Mouse (Mus musculus) forebrain, embryonic 13.5 days (tissue): ENCODE data around the gene Shisa4. TPM values are rescaled to one million over a fixed set of nuclear protein-coding genes. Genes with fewer than 3 reads are reported as not detected.

Experiments used
- ATAC-seq: fragments of 200-750 bp; cut with Nextera tagmentation; 2 replicates; pipeline ENCODE4 v1.8.0; 2017
- H3K27ac ChIP-seq: fragments of 300-500 bp; sonication (generic); 2 replicates; pipeline ENCODE4 v1.5.1; 2015; ENCODE audit warnings: inconsistent platforms, mild to moderate bottlenecking, moderate library complexity
- H3K27me3 ChIP-seq: fragments of 300-500 bp; sonication (generic); 2 replicates; pipeline ENCODE4 v1.6.1; 2015; ENCODE audit warnings: mild to moderate bottlenecking, inconsistent platforms
- H3K36me3 ChIP-seq: fragments of 300-500 bp; sonication (generic); 2 replicates; pipeline ENCODE4 v1.6.1; 2015; ENCODE audit warnings: mild to moderate bottlenecking, inconsistent platforms; ENCODE audit not compliant: poor library complexity, severe bottlenecking
- H3K4me1 ChIP-seq: fragments of 300-500 bp; sonication (generic); 2 replicates; pipeline ENCODE4 v1.6.1; 2015; ENCODE audit warnings: inconsistent platforms
- H3K4me2 ChIP-seq: fragments of 300-500 bp; sonication (generic); 2 replicates; pipeline ENCODE4 v1.6.1; 2015; ENCODE audit warnings: inconsistent platforms, mild to moderate bottlenecking, moderate library complexity
- H3K4me3 ChIP-seq: fragments of 300-500 bp; sonication (generic); 2 replicates; pipeline ENCODE4 v1.5.1; 2015; ENCODE audit warnings: mild to moderate bottlenecking, inconsistent platforms
- H3K9ac ChIP-seq: fragments of 300-500 bp; sonication (generic); 2 replicates; pipeline ENCODE4 v1.6.1; 2015; ENCODE audit warnings: mild to moderate bottlenecking, inconsistent platforms
- H3K9me3 ChIP-seq: fragments of 300-500 bp; sonication (generic); replicated peaks from 2 replicates; pipeline ENCODE4 v1.6.1; 2016; ENCODE audit warnings: inconsistent platforms
- WGBS: fragments of 180-500 bp; shearing (Covaris S2); methylation state at CpG from one replicate; pipeline ENCODE4 v1.1.7; 2015; 5-methylcytosine and 5-hydroxymethylcytosine counted together
- polyA plus RNA-seq: library from polyadenylated mRNA; unstranded; fragments of >200 nt; fragmentation: Nextera tagmentation; extraction: Ambion mirVana; gene quantifications from 2 replicates; pipeline ENCODE4 v1.2.1, GENCODE M21; 2015

The Shisa4 gene
- polyA plus RNA-seq, 1 experiment from 2014 or later = 70.0 TPM

- ATAC-seq = no peak
- Histone ChIP-seq H3K27me3 (no peaks in the 10 kb centered on the region), H3K27ac (no peak overlapping the region), H3K4me2 (no peak overlapping the region), H3K36me3 (no peaks in the 10 kb centered on the region), H3K4me1 (no peaks in the 10 kb centered on the region), H3K9me3 (no peaks in the 10 kb centered on the region; the same call in 1 of the 2 replicates), H3K4me3 (no peak overlapping the region), H3K9ac (no peak overlapping the region)
These were observed 12.9 kb downstream of the Shisa4 start for GRCm38 (mm10) chr1:135362115-135362514.

GRCm38 (mm10) chr1:135361491-135361890, 13.5 kb downstream of the Shisa4 start:
- 83% methylated on average over 4 of the region's 4 CpGs for WGBS
- no peaks in the 10 kb centered on the region for H3K27me3 ChIP-seq
- no peak overlapping the region for H3K4me2 ChIP-seq
- H3K36me3 ChIP-seq = no peaks in the 10 kb centered on the region
- no peak for ATAC-seq
- H3K4me3 ChIP-seq = no peak overlapping the region
- no peak overlapping the region for H3K9ac ChIP-seq
- no peaks in the 10 kb centered on the region for H3K4me1 ChIP-seq
- H3K9me3 ChIP-seq = no peaks in the 10 kb centered on the region; the same call in 1 of the 2 replicates
- no peak overlapping the region for H3K27ac ChIP-seq

- Histone ChIP-seq H3K4me2 (no peak overlapping the region), H3K27ac (no peak overlapping the region), H3K27me3 (no peaks in the 10 kb centered on the region), H3K9ac (no peak overlapping the region), H3K4me3 (no peak overlapping the region), H3K36me3 (no peaks in the 10 kb centered on the region), H3K9me3 (no peaks in the 10 kb centered on the region; the same call in 1 of the 2 replicates), H3K4me1 (no peaks in the 10 kb centered on the region)
- WGBS = 52% methylated on average over 2 of the region's 2 CpGs
- no peak for ATAC-seq
These were observed 16.0 kb downstream of the Shisa4 start for GRCm38 (mm10) chr1:135359071-135359470.

- no peak for ATAC-seq
- no peaks in the 10 kb centered on the region for H3K27me3 ChIP-seq
- no peaks in the 10 kb centered on the region for H3K9me3 ChIP-seq
- H3K4me3 ChIP-seq = no peak overlapping the region
- 86% methylated on average over 3 of the region's 3 CpGs for WGBS
- H3K36me3 ChIP-seq = no peaks in the 10 kb centered on the region
- no peaks in the 10 kb centered on the region for H3K4me1 ChIP-seq
- H3K9ac ChIP-seq = no peak overlapping the region
- H3K4me2 ChIP-seq = no peak overlapping the region
- no peak overlapping the region for H3K27ac ChIP-seq
These were observed 23.1 kb downstream of the Shisa4 start for GRCm38 (mm10) chr1:135351953-135352352.

- no peaks in the 10 kb centered on the region for H3K9me3 ChIP-seq
These were observed 27.4 kb downstream of the Shisa4 start for GRCm38 (mm10) chr1:135347498-135348169.

GRCm38 (mm10) chr1:135346891-135347290, 28.1 kb downstream of the Shisa4 start:
- no peak for ATAC-seq

More at GRCm38 (mm10) chr1:135347498-135348169, 27.4 kb downstream of the Shisa4 start:
- Histone ChIP-seq H3K36me3 (no peaks in the 10 kb centered on the region), H3K4me1 (no peaks in the 10 kb centered on the region), H3K4me3 (no peak overlapping the region), H3K27ac (no peak overlapping the region), H3K9ac (no peak overlapping the region), H3K27me3 (no peaks in the 10 kb centered on the region), H3K4me2 (no peak overlapping the region)
- 56% methylated on average over 4 of the region's 4 CpGs for WGBS
- no peak for ATAC-seq

GRCm38 (mm10) chr1:135344026-135344425, 31.0 kb downstream of the Shisa4 start:
- Histone ChIP-seq H3K4me3 (no peak overlapping the region), H3K9me3 (no peaks in the 10 kb centered on the region), H3K27me3 (no peaks in the 10 kb centered on the region), H3K36me3 (no peaks in the 10 kb centered on the region), H3K27ac (no peak overlapping the region), H3K4me2 (no peak overlapping the region), H3K9ac (no peak overlapping the region), H3K4me1 (no peaks in the 10 kb centered on the region)
- 54% methylated on average over 4 of the region's 4 CpGs for WGBS
- ATAC-seq = no peak

More at GRCm38 (mm10) chr1:135346891-135347290, 28.1 kb downstream of the Shisa4 start:
- Histone ChIP-seq H3K4me3 (no peak overlapping the region), H3K4me2 (no peak overlapping the region), H3K9me3 (no peaks in the 10 kb centered on the region), H3K4me1 (no peaks in the 10 kb centered on the region), H3K36me3 (no peaks in the 10 kb centered on the region), H3K27ac (no peak overlapping the region), H3K9ac (no peak overlapping the region), H3K27me3 (no peaks in the 10 kb centered on the region)
- WGBS = 75% methylated on average over 3 of the region's 3 CpGs

GRCm38 (mm10) chr1:135341947-135342346, 33.1 kb downstream of the Shisa4 start:
- no peak for ATAC-seq
- no peaks in the 10 kb centered on the region for H3K27me3 ChIP-seq
- H3K27ac ChIP-seq = no peak overlapping the region
- no peaks in the 10 kb centered on the region for H3K36me3 ChIP-seq
- no peaks in the 10 kb centered on the region for H3K9me3 ChIP-seq
- H3K4me2 ChIP-seq = no peak overlapping the region
- H3K9ac ChIP-seq = no peak overlapping the region
- H3K4me3 ChIP-seq = no peak overlapping the region
- 89% methylated on average over 8 of the region's 8 CpGs for WGBS
- no peaks in the 10 kb centered on the region for H3K4me1 ChIP-seq

- no peak overlapping the region for H3K4me2 ChIP-seq
- H3K9me3 ChIP-seq = no peaks in the 10 kb centered on the region
- no peaks in the 10 kb centered on the region for H3K27me3 ChIP-seq
- H3K27ac ChIP-seq = no peak overlapping the region
- ATAC-seq = no peak
- WGBS = 79% methylated on average over 6 of the region's 6 CpGs
- no peaks in the 10 kb centered on the region for H3K36me3 ChIP-seq
- no peaks in the 10 kb centered on the region for H3K4me1 ChIP-seq
- H3K9ac ChIP-seq = no peak overlapping the region
- H3K4me3 ChIP-seq = no peak overlapping the region
These were observed 44.5 kb downstream of the Shisa4 start for GRCm38 (mm10) chr1:135330578-135330977.

- no peak for ATAC-seq
- no peak overlapping the region for H3K27ac ChIP-seq
These were observed 46.7 kb downstream of the Shisa4 start for GRCm38 (mm10) chr1:135328368-135328767.

GRCm38 (mm10) chr1:135325934-135326333, 49.1 kb downstream of the Shisa4 start:
- ATAC-seq = no peak
- Histone ChIP-seq H3K4me3 (no peak overlapping the region), H3K27ac (no peak overlapping the region), H3K9ac (no peak overlapping the region), H3K4me1 (no peaks in the 10 kb centered on the region), H3K4me2 (no peak overlapping the region), H3K27me3 (peaks cover 6% of the 10 kb centered on the region; the same call in 1 of the 2 replicates), H3K36me3 (no peaks in the 10 kb centered on the region), H3K9me3 (no peaks in the 10 kb centered on the region)
- WGBS = 78% methylated on average over 2 of the region's 2 CpGs

More at GRCm38 (mm10) chr1:135328368-135328767, 46.7 kb downstream of the Shisa4 start:
- WGBS = 66% methylated on average over 5 of the region's 5 CpGs
- H3K36me3 ChIP-seq = no peaks in the 10 kb centered on the region
- no peaks in the 10 kb centered on the region for H3K9me3 ChIP-seq
- H3K4me2 ChIP-seq = no peak overlapping the region
- H3K4me3 ChIP-seq = no peak overlapping the region
- H3K9ac ChIP-seq = no peak overlapping the region
- no peaks in the 10 kb centered on the region for H3K4me1 ChIP-seq
- 0 out of 2 replicates have a peak, but pooled peaks cover 3% of the 10 kb centered on the region for H3K27me3 ChIP-seq

- 15% methylated on average over 8 of the region's 8 CpGs for WGBS
- Histone ChIP-seq H3K4me1 (no peaks in the 10 kb centered on the region), H3K36me3 (no peaks in the 10 kb centered on the region), H3K27me3 (peaks cover 8% of the 10 kb centered on the region; the same call in 1 of the 2 replicates), H3K4me3 (no peak within 1 kb of the TSS), H3K27ac (no peak within 1 kb of the TSS), H3K9me3 (no peaks in the 10 kb centered on the region), H3K4me2 (no peak within 1 kb of the TSS), H3K9ac (no peak within 1 kb of the TSS)
- ATAC-seq = no peak
These were observed 50.5 kb downstream of the Shisa4 start, which contains the start of gene Lmod1 for GRCm38 (mm10) chr1:135324571-135324970. Gene Lmod1, plus strand, starts transcription at chr1:135324807.
